Mouse (Mus musculus) gastrocnemius, postnatal 4 days (tissue): ENCODE results near the gene Shisal1. TPM values are rescaled to one million over a fixed set of nuclear protein-coding genes. Genes with fewer than 3 reads are reported as not detected.

Experiments
- DNase-seq, 2 experiments: peaks; one replicate each; pipeline ENCODE4 v3.0.0; 2021 to 2022; ENCODE audit warnings: low spot score in 2 of 2, mixed read lengths in 2 of 2
- total RNA-seq, 2 experiments: library from RNA; stranded (reverse); gene quantifications; 2 replicates each; pipeline ENCODE4 v1.2.3; 2021

Shisal1 gene
- total RNA-seq, 2 experiments from 2014 or later: 26.2 to 44.1 TPM

GRCm38 (mm10) chr15:84427624-84428023, 19.3 kb downstream of the Shisal1 start:
- no peak for DNase-seq

GRCm38 (mm10) chr15:84425733-84426132, 21.2 kb downstream of the Shisal1 start:
- no peak for DNase-seq

GRCm38 (mm10) chr15:84423781-84424180, 23.1 kb downstream of the Shisal1 start:
- no peak for DNase-seq

- no peak for DNase-seq
Observed at GRCm38 (mm10) chr15:84418266-84418610, 28.7 kb downstream of the Shisal1 start.

GRCm38 (mm10) chr15:84417592-84418265, 29.2 kb downstream of the Shisal1 start:
- no peak for DNase-seq

- no peak for DNase-seq
Observed at GRCm38 (mm10) chr15:84417017-84417416, 29.9 kb downstream of the Shisal1 start.

- peak in 1 of 2 experiments; percentile 19 for DNase-seq
Observed at GRCm38 (mm10) chr15:84414040-84414848, 32.7 kb downstream of the Shisal1 start.

- peak in 1 of 2 experiments; percentile 31 for DNase-seq
Observed at GRCm38 (mm10) chr15:84412409-84412808, 34.5 kb downstream of the Shisal1 start.

- DNase-seq: no peak
Observed at GRCm38 (mm10) chr15:84410052-84410451, 36.8 kb downstream of the Shisal1 start.

- DNase-seq: no peak
Observed at GRCm38 (mm10) chr15:84408576-84408975, 38.3 kb downstream of the Shisal1 start.

- no peak for DNase-seq
Observed at GRCm38 (mm10) chr15:84405759-84406158, 41.1 kb downstream of the Shisal1 start.

- no peak for DNase-seq
Observed at GRCm38 (mm10) chr15:84403454-84404113, 43.3 kb downstream of the Shisal1 start.

- no peak for DNase-seq
Observed at GRCm38 (mm10) chr15:84398617-84399016, 48.3 kb downstream of the Shisal1 start.

- DNase-seq: no peak
Observed at GRCm38 (mm10) chr15:84397663-84398169, 49.2 kb downstream of the Shisal1 start.

- no peak for DNase-seq
Observed at GRCm38 (mm10) chr15:84395341-84396067, 51.4 kb downstream of the Shisal1 start.

- DNase-seq: no peak
Observed at GRCm38 (mm10) chr15:84393341-84393740, 53.6 kb downstream of the Shisal1 start.

- DNase-seq: no peak
Observed at GRCm38 (mm10) chr15:84392840-84393239, 54.1 kb downstream of the Shisal1 start.

GRCm38 (mm10) chr15:84392131-84392530, 54.8 kb downstream of the Shisal1 start:
- no peak for DNase-seq

GRCm38 (mm10) chr15:84388698-84389131, 58.2 kb downstream of the Shisal1 start:
- DNase-seq: no peak

- DNase-seq: no peak
Observed at GRCm38 (mm10) chr15:84385995-84386565, 60.8 kb downstream of the Shisal1 start.

- DNase-seq: no peak
Observed at GRCm38 (mm10) chr15:84384066-84384465, 62.8 kb downstream of the Shisal1 start.
